Mouse (Mus musculus) hindbrain, embryonic 10.5 days (tissue): ENCODE measurements around the gene 1700028P14Rik. TPM values are rescaled to one million over a fixed set of nuclear protein-coding genes. Genes with fewer than 3 reads are reported as not detected.

Experiments used
- DNase-seq: peaks from one replicate; pipeline ENCODE4 v3.0.0-alpha.2; 2017; ENCODE audit warnings: low spot score
- H3K27ac ChIP-seq: fragments of 300-500 bp; sonication (generic); 2 replicates; pipeline ENCODE4 v1.5.1; 2016; ENCODE audit warnings: mild to moderate bottlenecking, moderate library complexity
- H3K27me3 ChIP-seq: fragments of 300-500 bp; sonication (generic); 2 replicates; pipeline ENCODE4 v1.6.1; 2016; ENCODE audit warnings: mild to moderate bottlenecking; ENCODE audit not compliant: poor library complexity, insufficient read depth, severe bottlenecking
- H3K36me3 ChIP-seq: fragments of 300-500 bp; sonication (generic); 2 replicates; pipeline ENCODE4 v1.6.1; 2016; ENCODE audit warnings: mild to moderate bottlenecking, moderate library complexity
- H3K4me1 ChIP-seq: fragments of 300-500 bp; sonication (generic); replicated peaks from 2 replicates; pipeline ENCODE4 v1.6.1; 2016; ENCODE audit warnings: mild to moderate bottlenecking
- H3K4me3 ChIP-seq: fragments of 300-500 bp; sonication (generic); 2 replicates; pipeline ENCODE4 v1.5.1; 2016; ENCODE audit warnings: mild to moderate bottlenecking, moderate library complexity
- H3K9me3 ChIP-seq: fragments of 300-500 bp; sonication (generic); 2 replicates; pipeline ENCODE4 v1.6.1; 2016; ENCODE audit warnings: mild to moderate bottlenecking, moderate library complexity
- WGBS: fragments of 180-500 bp; shearing (Covaris S2); methylation state at CpG from one replicate; pipeline ENCODE4 v1.1.7; 2016; 5-methylcytosine and 5-hydroxymethylcytosine counted together
- polyA plus RNA-seq: library from polyadenylated mRNA; unstranded; fragments of >200 nt; fragmentation: Nextera tagmentation; extraction: Ambion mirVana; gene quantifications from 2 replicates; pipeline ENCODE4 v1.2.1, GENCODE M21; 2016

Gene 1700028P14Rik
- polyA plus RNA-seq, 1 experiment from 2014 or later: 2.3 TPM

DNA sequence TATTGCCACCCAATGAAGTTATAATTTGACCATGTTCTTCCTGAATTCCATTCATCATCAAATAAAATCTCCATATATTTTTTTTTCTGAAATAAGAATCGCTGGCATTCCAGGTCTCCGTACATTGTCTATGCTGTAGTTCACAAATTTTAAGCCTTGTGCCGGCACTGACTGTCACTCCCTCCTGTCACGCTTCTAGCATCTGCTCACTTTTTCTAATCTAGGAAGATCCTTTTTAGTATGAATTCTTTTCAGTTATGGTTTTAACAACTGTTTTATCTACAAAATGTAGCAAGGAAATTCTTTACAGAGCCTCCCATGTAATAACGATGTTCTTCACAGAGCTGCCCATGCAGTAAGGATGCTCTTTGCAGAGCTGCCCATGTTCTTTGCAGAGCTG, 134.1 kb downstream of the 1700028P14Rik start:
- no peaks in the 10 kb centered on the region for H3K27me3 ChIP-seq
- no peaks in the 10 kb centered on the region for H3K9me3 ChIP-seq
- H3K27ac ChIP-seq: no peak overlapping the region
- no peak overlapping the region for H3K4me3 ChIP-seq
- H3K36me3 ChIP-seq: no peaks in the 10 kb centered on the region
- no peak for DNase-seq
- H3K4me1 ChIP-seq: no peaks in the 10 kb centered on the region
- WGBS: 91% methylated on average over 5 of the region's 5 CpGs

DNA sequence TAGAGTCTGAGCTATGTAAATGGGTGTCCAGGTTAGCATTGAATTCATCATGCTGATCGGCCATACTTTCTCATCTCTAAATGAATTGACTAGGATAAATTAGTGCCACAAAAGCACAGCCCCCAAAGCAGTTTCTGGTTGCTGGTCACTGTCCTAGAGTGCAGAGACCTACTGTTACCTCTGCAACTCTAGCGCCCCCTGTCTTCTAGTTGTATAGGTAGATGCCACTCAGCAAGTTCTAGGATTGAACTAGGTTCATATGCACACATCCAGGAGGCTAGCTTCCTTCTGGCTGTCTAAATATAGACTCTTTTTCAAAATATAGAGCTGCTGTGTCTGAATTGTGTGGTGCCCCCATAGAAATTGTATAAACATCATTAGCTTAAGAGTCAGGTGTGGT, 141.3 kb downstream of the 1700028P14Rik start:
- H3K36me3 ChIP-seq: no peaks in the 10 kb centered on the region
- no peaks in the 10 kb centered on the region for H3K27me3 ChIP-seq
- no peak overlapping the region for H3K4me3 ChIP-seq
- H3K27ac ChIP-seq: no peak overlapping the region
- peaks cover 10% of the 10 kb centered on the region for H3K4me1 ChIP-seq
- no peak for DNase-seq
- WGBS: 49% methylated on average over 2 of the region's 2 CpGs
- H3K9me3 ChIP-seq: no peaks in the 10 kb centered on the region

Other genes with a start within 250 kb of the 1700028P14Rik start
- gene Mamdc2, start 204.4 kb downstream of the 1700028P14Rik start, polyA plus RNA-seq: 1.2 and 1.3 TPM in 2 replicates
- 7.2 and 7.5 TPM in 2 replicates for gene Ptar1, start 34.6 kb upstream of the 1700028P14Rik start, polyA plus RNA-seq
- 0.54 and 1.9 TPM in 2 replicates for gene Apba1, start 106.1 kb upstream of the 1700028P14Rik start, polyA plus RNA-seq